Mouse (Mus musculus): ENCODE measurements at regions not wholly inside any gene's neighbourhood (a gene's known extent, or its start where the extent isn't known, plus 50 kb on each side); places are given as distances from the start of the nearest gene placed in this dataset.
A peak's percentile ranks its signal among the peaks of the same experiment; 100 is the strongest.
"Not testable (repeated sequence)": the region's sequence is repeated elsewhere in the genome, so short reads cannot be mapped to it uniquely, and the experiment has no call there.

- DNase-seq (ENCODE audit: low read depth, low spot score) = peak; percentile 76
Observed at GRCm38 (mm10) chr11:31615107-31615811, 56.4 kb downstream of the Bod1 start.

DNA sequence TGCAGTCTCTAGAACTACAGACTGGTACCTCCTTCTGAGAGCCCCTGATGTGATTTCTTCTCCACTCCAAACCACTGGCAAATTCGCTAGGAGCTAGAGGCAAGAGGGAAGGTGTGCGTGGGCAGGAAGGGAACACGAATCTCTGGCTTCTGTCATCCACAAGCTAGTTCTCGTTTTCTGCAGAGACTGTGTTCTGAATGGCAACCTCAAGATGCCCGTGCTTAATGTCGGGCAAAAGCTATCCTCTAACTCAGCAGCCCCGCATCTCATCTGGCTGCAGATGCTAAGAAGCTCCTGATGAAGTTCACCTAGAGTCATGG is 57.3 kb downstream of the Bod1 start:
- no peak for DNase-seq (ENCODE audit: low read depth, low spot score)

DNA sequence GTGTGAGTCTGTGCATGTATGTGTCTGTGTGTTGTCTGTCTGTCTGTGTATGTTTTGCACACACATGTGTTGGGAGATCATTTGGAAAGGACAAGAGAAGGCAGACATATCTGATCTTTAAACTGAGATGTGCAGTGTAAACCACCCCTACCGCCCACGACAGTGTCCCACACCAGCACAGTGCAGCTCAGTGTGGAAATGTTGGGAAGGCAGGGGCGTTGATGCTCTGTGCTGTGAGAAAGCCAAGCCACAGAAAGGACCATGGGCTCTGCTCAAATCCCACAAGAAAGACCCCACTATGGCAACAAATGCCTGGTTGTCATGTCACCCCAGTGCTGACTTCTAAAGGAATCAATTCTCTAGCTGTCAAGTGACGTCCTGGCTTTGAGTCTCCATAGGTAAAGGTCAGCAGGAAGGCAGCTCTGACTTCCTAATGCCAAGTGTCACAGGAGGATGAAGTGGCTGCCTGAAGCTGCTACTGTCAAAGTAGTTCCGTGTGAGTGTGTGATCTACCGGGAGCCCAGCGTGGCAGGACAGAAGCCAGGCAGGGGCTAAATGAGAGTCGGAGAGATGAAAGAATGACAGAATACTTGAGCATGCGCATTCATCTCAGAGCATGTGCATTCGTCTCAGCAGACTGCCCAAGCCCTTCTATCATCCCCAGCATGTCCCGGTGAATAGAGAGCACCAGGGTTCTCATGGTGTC is 57.8 kb downstream of the Bod1 start:
- DNase-seq (ENCODE audit: low read depth, low spot score) = no peak

- no peak for DNase-seq (ENCODE audit: low read depth, low spot score)
Observed at GRCm38 (mm10) chr11:31608458-31608857, 63.2 kb downstream of the Bod1 start.

GRCm38 (mm10) chr11:31601499-31601898 is 70.2 kb downstream of the Bod1 start:
- DNase-seq (ENCODE audit: low read depth, low spot score) = no peak

DNA sequence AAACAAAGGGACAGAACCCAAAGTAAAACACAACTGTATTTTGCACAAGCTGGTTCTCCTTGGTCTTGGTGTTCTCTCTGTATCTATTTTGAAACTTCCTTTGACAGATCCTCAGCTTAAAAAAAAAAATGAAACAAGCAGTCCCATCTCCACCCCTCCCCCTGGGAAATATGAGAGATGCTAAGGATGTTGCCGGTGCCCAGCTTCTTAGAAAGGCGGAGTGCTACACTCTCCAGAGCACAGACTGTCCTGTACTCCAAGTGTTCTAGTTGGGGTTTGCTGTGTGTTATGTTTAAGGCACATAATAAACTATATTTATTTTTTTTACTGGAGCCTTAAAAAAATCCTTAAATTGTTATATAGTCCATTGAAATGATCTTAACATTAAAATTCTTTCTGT is 78.1 kb downstream of the Bod1 start:
- no peak for DNase-seq (ENCODE audit: low read depth, low spot score)

DNA sequence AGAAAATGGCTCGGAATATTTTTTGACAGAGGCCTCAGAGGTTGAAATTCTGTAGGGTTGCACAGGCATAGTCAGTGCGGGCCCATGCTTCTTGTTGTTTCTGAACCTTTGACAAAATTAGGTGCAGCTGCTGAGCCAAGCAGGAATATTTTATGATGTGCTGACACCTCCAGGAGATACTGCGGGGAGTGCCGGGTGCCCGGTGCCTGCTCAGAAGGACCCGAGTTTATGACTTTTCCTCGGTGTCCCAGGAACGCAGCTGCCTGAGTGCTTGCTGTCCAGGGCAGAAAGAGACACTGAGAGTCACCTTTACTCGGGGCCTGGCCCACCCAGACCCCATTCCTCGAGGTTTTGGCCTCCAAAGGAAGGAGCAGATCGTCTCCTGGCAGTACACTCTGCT is 79.6 kb downstream of the Bod1 start:
- no peak for DNase-seq (ENCODE audit: low read depth, low spot score)

DNA sequence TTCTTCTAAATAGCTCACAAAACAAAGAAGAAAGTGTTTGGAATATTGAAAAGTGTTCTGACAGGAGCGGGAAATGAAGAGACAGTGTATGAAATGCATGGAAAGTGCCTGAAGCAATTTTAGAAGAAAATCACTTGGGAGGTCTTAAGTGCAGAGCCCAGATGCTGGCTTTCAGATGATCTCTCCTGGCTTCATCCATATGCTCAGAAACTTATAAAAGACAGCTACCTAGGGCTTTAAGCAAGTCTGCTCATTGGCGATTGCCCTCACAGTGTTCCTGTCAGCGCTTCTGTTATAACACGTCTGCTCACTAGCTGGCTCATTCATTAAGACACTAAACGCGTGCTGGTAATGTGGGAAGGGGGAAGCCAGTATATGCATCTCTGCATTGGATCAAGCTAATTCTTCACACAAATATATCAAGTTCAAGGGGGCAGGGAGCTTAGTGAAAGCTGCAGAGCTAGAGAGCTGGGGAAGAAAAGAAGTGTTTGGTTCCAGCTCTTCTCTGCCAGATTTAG is 80.6 kb downstream of the Bod1 start:
- no peak for DNase-seq (ENCODE audit: low read depth, low spot score)

GRCm38 (mm10) chr11:31574941-31575340 is 96.7 kb downstream of the Bod1 start:
- no peak for DNase-seq (ENCODE audit: low read depth, low spot score)

DNA sequence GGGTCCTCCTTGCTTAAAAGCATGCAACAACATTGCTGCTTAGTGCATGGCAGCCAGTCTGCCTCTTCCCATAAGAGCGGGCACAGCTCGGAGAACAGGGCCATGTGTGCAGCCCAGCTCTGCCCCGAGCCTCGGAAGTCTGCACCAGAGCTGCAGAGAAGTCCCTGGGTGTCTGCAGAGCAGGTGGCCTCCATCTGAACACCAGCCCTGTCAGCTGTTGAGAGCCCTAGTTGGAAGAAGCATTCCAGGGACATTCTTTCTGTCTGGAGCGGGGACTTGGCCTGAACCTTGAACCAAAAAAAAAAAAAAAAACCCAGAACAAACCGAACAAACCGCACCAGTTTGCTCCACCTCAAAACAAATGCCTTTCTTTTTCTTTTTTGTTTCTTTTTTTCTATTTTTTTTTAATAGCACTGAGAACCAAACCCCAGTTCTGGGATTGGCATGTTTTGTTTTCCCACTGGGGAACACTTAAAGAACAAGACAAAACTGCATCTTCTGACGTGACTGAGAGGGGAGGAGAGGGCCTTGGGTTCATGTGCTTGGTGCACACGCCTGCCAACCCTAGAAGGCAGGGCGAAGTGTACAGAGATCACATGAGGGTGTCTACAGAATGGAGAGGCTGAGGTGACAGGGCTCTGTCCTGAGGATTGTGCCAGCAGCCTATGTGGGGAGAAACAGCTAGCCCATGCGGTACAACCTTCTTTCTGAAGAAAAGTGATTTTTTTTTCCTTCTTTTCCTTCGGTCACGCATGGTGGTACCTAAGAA is 106.8 kb downstream of the Bod1 start:
- DNase-seq (ENCODE audit: low read depth, low spot score) = no peak

DNA sequence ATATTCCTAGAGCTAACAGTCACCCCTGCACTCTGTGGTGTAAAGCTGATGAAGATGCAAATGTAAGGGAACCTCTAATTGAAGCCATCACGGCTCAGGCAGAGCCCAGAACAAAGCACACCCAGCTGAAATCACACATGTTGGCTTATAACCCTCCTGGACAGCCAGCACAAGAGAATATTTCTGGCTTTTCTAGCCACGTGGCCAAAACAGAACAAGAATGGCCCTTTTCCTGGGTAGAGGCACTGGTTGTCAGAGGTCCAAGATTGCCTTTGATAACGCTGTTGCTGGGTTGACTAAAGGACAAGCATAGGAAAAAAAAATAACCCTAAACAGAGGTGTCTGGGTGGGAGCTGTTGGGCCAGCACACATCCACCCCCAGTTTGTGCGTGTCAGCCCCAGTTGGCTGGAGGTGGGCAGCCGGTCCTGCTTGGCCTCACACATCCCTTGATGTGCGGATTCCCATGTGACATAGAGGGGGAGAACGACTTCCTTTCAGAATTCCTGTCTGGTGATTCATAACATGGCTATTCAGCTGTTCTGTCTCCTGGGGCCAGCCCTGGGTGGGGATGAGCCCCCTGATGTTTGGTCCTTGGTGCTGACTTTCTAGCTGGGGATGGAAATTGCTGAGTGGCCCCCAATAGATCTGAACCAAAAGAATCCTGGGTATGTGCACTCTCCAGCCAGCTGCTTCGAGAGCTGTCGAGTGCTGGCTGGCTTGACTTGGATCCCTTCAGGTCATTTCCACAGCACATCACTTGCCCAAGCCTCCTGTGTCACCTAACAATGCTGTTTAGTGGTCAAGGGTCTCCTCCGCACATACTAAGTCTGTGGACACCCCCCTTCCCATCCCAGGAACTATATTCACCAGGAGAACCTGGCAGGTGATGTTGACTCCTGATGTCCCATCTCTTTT is 107.6 kb downstream of the Bod1 start:
- DNase-seq (ENCODE audit: low read depth, low spot score) = peak; percentile 10

DNA sequence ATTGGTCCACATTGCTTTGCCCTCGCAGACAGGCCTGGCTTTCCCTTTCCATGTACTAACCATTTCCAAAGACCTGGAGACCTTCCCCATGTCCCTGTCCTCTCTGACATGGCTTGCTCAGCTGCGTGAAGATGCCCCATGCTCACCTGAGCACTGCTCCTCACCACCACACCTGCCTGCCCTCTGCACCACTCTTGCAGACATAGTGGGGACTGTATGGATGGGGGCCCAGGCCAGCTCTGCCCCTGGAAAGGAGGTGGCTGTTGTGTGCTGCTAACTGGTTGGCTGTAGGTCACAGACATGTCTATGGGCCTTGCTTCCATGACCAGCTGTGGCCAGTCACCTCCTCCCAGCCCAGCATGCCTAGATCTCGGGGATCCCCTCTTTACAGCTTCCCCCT is 108.7 kb downstream of the Bod1 start:
- no peak for DNase-seq (ENCODE audit: low read depth, low spot score)

GRCm38 (mm10) chr11:31560775-31561174 is 110.9 kb downstream of the Bod1 start:
- no peak for DNase-seq (ENCODE audit: low read depth, low spot score)

DNA sequence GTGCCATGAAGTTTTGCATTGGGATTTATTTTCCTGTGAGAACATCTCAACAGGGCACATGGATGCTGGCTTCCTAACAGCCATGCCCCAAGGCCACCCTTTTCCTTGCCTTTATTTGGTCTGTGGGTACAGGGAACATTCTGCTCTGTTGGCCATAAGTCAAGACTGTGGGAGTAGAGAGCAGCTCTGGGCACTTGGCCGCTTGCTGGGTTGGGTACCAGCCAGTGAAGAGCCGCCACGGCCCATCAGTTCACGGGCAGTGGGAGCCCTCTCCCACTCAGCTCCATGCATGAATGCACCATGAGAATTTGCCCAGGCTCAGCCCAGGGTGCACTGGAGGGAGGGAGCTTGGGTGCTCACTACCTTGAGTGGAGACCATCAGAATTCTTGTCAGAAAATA is 116.6 kb downstream of the Bod1 start:
- no peak for DNase-seq (ENCODE audit: low read depth, low spot score)

- DNase-seq (ENCODE audit: low read depth, low spot score) = no peak
Observed at GRCm38 (mm10) chr11:31551614-31552271, 119.9 kb downstream of the Bod1 start.

DNA sequence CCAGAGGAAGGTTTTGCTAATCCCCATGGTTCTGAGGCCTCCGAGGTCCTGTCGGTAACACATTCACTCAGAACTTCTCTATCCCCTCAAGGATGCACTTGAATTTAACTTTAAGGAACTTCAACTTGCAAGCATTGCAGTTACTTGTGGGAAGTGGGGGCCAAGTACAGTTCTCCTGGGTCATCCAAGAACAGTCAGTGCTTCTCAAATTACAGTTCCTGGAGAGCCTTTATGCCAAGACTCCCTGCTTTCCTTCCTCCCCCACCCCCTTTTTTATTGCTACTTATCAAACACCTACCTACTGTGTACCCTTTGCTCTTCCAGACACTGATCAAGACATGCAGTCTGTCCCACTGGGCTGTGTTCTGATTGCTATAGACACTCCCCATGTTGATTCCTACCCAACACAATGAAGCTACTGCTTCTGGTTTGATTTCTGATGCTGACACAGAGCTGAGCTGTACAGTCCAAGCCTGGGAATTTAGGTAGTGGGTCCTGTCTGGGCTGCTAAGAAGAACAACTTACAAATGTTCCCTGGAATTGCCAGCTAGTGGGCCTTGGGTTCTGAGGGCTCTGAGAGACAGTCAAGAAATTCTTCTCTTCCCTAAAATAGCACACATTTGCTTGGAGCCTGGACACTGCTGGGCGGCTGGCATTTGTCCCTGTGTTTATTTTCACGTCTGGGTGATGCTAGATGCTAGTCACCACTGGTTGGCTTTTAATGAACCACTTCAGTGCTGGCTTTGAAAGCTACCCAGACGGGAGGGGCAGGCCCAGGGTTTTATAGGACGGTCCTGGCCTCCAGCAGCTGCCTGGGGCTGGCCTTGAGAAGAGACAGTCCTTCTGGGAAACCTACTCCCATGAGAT is 120.7 kb downstream of the Bod1 start:
- no peak for DNase-seq (ENCODE audit: low read depth, low spot score)

- DNase-seq (ENCODE audit: low read depth, low spot score) = not testable (repeated sequence)
Observed at GRCm38 (mm10) chr11:31545514-31545913, 126.2 kb downstream of the Bod1 start.

GRCm38 (mm10) chr11:31542635-31543219 is 129.0 kb downstream of the Bod1 start:
- no peak for DNase-seq (ENCODE audit: low read depth, low spot score)

GRCm38 (mm10) chr11:31541425-31541824 is 130.3 kb downstream of the Bod1 start:
- DNase-seq (ENCODE audit: low read depth, low spot score) = no peak

DNA sequence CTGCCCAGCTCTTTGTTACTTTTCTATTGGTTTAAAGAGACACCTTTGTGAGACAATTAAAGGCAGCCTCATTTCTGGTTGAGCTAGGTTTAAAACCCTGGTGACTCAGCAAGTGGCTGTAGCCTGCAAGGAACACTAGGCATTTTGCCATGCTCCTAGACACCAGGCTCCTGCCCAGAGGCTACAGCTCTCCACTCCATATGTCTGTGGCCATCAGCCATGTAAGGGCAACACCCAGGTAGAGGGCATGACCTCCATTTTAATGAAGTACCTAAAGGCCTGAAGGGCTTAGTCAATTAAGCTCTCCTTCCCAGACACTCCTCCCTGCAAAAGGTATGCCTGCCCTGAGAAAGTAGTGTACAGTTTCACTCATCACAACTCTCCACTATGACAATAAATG is 130.9 kb downstream of the Bod1 start:
- no peak for DNase-seq (ENCODE audit: low read depth, low spot score)

All from R1 (cell line).